Mouse (Mus musculus) bone marrow macrophage, adult 2 months (primary cell): ENCODE results near the gene Hist2h2aa2. TPM values are rescaled to one million over a fixed set of nuclear protein-coding genes. Genes with fewer than 3 reads are reported as not detected.

Source experiments
- H3K27ac ChIP-seq: 2 replicates; pipeline ENCODE4 v1.5.1; 2012; ENCODE audit warnings: low read depth, low read length; ENCODE audit not compliant: insufficient read depth
- H3K4me1 ChIP-seq: 2 replicates; pipeline ENCODE4 v1.6.1; 2012; ENCODE audit warnings: low read length; ENCODE audit not compliant: control insufficient read depth, insufficient read depth
- H3K4me3 ChIP-seq: 2 replicates; pipeline ENCODE4 v1.5.1; 2012; ENCODE audit warnings: mild to moderate bottlenecking, low read length, moderate library complexity; ENCODE audit not compliant: insufficient read depth
- CTCF ChIP-seq: IDR thresholded peaks from 2 replicates; pipeline ENCODE4 v1.5.1; 2012; ENCODE audit warnings: low read depth, mild to moderate bottlenecking, low read length, moderate library complexity
- POLR2A ChIP-seq: IDR thresholded peaks from 2 replicates; pipeline ENCODE4 v1.6.1; 2012; ENCODE audit warnings: mild to moderate bottlenecking, low read depth, low read length, borderline replicate concordance
- polyA plus RNA-seq: library from polyadenylated mRNA; stranded (reverse); fragments of >200 nt; gene quantifications from 2 replicates; pipeline ENCODE4 v1.2.4, GENCODE M21; 2012; ENCODE audit not compliant: missing spikeins, insufficient read depth, insufficient read length

Gene Hist2h2aa2
- polyA plus RNA-seq, 1 experiment = 14.5 TPM

DNA sequence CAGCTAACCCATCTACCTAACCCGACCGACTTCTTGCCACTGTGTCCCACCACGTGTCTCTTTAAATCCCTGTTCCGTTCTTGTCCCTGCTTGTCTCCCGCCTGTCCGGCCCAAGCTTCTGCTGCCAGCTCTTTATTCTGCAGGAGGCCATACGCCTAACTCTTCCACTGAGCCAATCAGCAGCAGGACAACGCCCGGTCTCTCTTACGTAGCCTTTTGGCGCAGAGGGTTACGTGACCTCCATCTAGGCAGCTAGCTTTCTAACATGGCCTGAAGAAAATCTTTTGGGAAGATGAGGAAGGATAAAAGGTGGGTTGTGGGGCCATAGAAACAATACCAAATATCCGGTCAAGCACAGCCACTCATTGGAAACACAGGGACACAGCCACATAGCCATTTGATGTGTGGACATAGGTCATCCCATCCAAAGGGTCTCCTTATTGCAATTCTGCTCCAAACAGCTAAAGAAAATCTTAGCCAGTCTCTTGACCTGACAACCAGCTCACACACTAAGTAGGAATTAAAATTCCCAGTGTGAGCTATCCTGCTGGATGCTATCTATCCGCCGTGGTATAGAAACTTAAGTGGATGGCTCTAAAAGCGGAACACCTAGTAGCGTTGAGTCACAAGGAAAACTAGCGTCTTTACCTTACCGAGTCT, 22.3 kb upstream of the Hist2h2aa2 start:
- Histone ChIP-seq H3K4me3 (peak overlapping the region; percentile 76), H3K4me1 (peaks cover 24% of the 10 kb centered on the region), H3K27ac (peak overlapping the region; percentile 93)
- TF ChIP-seq CTCF = no peak
- no peak for TF ChIP-seq POLR2A

DNA sequence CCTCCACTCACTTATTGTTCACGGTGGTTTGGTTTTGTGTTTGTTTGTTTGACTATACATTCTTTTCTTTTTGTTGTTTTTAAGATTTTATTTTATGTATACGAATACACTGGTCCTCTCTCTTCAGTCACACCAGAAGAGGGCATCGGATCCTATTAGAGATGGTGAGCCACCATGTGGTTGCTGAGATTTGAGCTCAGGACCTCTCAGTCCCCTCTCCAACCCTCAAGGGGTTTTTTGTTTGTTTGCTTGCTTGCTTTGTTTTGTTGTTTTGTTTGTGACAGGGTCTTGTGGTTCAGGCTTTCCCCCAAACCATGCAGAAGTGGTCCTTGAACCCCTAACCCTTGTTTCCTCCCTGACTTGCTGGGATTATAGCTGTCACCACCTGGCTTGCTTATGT, 21.5 kb upstream of the Hist2h2aa2 start:
- Histone ChIP-seq H3K27ac (peak overlapping the region; percentile 93), H3K4me1 (peaks cover 24% of the 10 kb centered on the region), H3K4me3 (peak overlapping the region; percentile 76)
- TF ChIP-seq POLR2A (no peak), CTCF (no peak)

DNA sequence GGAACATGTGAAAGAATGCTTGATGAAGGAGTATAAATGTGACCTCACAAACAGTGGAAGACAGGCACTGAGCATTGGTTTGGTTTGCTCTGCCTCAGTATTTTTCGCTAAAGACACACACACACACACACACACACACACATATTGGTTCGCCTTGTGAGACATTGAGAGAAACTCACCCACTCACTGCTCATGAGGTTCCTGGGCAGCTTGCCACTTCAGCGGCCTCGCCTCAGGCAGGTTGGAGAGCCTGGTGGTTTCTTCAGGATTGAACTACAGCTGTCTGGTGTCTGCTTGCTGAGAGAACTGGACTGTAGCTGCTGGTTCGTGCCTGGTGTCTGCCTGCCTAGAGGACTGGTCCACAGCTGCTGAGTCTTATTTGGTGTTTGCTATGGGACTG, 20.1 kb upstream of the Hist2h2aa2 start:
- Histone ChIP-seq H3K4me3 (no peak overlapping the region), H3K4me1 (peaks cover 28% of the 10 kb centered on the region), H3K27ac (no peak overlapping the region)
- TF ChIP-seq POLR2A = no peak
- no peak for TF ChIP-seq CTCF

DNA sequence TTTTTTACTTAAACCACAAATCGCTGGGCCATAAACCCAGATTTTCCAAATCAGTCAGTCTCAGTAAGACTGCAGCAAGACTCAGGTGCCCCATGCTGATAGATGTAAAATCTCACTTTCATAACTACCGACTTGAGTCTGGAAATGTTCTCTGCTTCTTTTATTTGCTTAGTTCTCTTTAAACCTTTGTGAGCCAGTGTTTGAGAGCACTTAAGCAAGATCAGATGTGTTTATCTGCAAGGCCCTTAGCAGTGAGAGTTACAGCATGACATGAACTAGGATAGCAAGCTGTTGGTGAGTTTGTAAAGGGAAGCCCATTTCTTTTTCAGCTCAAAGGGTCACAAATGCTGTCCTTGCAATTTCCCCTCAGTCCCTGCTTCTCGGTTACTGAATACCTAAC, 17.1 kb upstream of the Hist2h2aa2 start:
- TF ChIP-seq POLR2A (no peak), CTCF (no peak)
- Histone ChIP-seq H3K4me3 (no peak overlapping the region), H3K27ac (no peak overlapping the region), H3K4me1 (peaks cover 31% of the 10 kb centered on the region)

DNA sequence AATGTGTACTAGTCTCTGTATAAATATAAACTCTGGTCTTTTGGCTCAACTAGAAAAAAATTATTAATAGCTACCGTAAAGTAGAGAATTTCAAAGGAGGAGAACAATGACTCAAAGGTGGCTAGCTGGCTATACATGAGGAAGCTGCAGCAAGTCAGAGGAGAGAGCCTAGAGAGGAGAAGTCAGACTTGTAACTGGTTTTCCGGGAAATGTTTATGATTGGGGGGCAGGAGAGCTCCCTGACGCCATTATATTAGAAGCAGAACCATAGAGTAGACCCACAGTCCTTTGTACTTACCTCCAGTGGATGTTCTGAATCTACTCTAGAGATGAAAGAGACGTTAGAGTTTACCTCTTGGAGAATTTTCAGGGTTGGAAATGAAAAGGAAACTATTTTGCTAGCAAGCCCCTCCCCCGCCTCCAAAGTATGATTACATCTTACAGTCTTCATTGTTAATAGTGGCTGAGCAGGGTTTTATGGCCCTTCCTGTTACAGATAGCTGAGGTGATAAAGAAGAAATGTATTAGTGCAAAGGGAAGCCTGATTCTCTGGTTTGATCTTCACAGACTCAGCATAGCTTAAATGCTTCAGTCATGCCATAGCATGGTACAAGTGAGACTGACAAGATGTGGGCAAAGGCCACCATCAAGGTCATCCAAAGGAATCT, 16.0 kb upstream of the Hist2h2aa2 start:
- no peak for TF ChIP-seq CTCF
- Histone ChIP-seq H3K4me3 (no peak overlapping the region), H3K27ac (peak overlapping the region; percentile 41), H3K4me1 (peaks cover 26% of the 10 kb centered on the region)

DNA sequence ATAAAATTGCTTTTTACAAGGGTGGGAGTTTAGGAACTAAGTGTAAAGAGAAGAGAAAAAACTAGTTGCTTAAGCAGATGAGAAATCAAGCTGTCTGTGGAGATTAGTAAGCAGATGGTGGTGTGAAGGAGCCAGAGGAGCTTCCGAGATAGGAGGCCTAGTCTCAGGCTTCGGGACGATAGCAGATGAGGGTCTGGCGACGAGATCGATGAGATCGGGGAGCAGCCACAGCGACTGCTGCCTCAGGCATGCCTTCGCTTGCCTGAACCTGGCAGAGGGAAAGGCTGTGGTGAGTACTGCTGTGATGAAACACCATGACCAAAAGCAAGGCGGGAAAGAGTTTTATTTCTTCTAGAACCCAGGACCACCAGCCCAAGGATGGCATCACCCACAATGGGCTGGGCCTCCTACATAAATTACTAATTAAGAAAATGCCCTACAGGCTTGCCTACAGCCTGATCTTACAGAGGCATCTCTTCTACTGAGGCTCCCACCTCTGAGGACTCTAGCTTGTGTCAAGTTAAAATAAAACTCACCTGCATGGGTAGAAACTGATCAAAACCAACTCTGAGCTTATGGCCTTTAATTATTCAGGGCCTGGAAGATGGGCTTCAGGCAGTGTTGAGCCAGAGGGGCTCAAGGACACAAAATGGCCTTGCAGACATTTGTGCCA, 14.7 kb upstream of the Hist2h2aa2 start:
- H3K27ac ChIP-seq = no peak overlapping the region

DNA sequence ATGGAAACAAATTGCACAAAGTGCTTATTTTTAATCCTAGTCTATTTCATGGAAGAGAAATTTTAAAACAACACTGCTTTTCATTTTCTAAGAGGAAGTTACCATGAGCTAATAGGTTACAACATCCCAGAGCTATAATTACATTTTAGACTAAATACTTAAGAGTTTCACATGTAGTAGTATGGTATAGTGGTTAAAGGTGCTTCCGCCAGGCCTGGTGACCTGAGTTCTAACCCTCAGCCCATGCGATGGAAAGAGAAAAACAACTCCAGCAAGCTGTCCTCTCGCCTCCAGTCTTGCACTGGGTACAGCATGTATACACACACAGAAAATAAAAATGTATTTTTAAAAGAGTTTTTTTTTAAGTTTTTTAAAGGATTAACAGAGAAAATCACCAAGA, 11.7 kb upstream of the Hist2h2aa2 start:
- Histone ChIP-seq H3K4me1 (peaks cover 37% of the 10 kb centered on the region), H3K27ac (peak overlapping the region; percentile 95), H3K4me3 (no peak overlapping the region)
- TF ChIP-seq CTCF = no peak
- no peak for TF ChIP-seq POLR2A

More for the DNA sequence above, 14.7 kb upstream of the Hist2h2aa2 start:
- Histone ChIP-seq H3K4me3 (no peak overlapping the region), H3K4me1 (peaks cover 36% of the 10 kb centered on the region)
- TF ChIP-seq POLR2A (no peak), CTCF (no peak)

DNA sequence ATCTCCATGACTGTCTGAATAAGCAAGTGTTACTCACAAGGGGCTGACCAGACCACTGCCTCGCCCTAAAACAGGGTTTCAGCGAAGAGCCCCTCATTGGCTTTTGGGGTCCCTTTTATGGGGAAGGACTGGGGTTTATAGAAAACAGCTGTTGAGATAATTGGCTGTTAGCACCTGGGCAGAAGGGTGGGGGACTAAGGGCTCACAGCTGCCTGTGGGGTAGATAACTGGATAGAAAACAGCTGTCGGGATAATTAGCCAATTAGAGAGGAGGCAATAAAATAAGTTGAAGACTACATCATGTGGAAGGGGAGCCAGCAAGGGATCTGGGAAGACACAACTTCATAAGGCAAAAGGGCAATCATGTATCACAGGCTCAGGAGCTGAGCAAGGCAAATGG, 10.8 kb upstream of the Hist2h2aa2 start:
- no peak for TF ChIP-seq CTCF
- TF ChIP-seq POLR2A = no peak
- Histone ChIP-seq H3K4me1 (peaks cover 34% of the 10 kb centered on the region), H3K27ac (peak overlapping the region; percentile 96), H3K4me3 (peak overlapping the region; percentile 25)

DNA sequence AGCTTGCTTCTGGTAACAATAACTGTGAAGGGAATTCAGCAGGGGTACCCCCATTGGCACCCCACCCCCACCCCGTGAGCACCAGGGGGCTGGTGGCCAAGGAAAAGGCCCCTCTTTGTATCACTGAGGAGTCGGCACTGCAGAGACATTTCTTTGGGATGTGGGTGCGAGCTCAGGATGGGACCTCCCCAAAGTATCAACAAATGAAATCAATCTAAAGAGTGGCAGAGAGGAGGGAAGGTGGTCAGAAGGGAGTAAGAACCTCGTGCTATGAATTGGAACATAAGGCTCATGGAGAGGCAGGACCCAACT, 8.9 kb upstream of the Hist2h2aa2 start:
- peaks cover 27% of the 10 kb centered on the region for H3K4me1 ChIP-seq
- TF ChIP-seq CTCF (no peak), POLR2A (no peak)
- H3K27ac ChIP-seq = no peak overlapping the region
- H3K4me3 ChIP-seq = 0 out of 2 replicates have a peak overlapping the region, but pooled peaks have one; percentile 1

DNA sequence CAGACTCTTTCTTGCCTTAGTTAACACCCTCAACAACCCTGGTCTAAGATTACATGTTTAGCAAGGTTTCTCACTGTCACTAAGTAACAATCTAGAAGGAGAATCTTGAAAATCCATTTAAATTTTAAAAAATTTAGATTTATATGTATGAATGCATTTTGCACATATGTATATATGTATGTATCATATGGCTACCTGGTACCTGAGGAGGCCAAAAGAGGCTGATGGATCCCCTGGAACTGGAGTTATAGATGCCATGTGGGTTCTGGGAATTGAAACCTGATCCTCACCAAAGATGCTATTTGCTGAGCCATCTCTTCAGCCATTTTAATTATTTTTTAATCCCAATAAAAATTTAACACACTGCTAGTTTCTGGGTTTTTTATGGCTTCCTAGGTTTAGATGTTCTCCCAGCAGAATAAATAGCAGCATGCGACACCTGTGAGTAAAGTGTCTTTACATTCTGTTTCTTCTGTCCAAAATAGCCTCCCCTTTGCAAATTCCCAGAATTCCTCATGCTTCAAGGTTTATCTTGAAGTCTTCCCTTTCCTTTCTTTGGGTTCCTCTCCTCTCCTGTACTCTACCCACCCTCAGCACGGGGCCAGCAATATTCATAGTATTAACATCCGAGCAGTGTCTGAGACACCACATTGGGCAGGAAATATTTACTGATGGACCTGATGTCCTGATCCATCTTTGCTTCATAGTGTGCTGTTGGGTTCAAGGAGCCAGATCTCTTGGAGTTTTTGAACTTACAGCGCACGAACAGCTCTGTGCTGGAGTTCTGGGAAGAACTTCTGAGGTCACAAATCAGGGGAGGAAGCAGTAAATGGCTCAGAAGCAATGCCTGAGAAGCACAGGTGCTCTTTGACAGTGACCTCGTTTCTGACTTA, 8.3 kb upstream of the Hist2h2aa2 start:
- Histone ChIP-seq H3K27ac (0 out of 2 replicates have a peak overlapping the region, but pooled peaks have one; percentile 16), H3K4me1 (peaks cover 33% of the 10 kb centered on the region), H3K4me3 (peak overlapping the region; percentile 1; the same call in 1 of the 2 replicates)
- TF ChIP-seq CTCF (no peak), POLR2A (no peak)
